ENCODE assay signal across 20 mouse cellular contexts in the genomic region with DNA sequence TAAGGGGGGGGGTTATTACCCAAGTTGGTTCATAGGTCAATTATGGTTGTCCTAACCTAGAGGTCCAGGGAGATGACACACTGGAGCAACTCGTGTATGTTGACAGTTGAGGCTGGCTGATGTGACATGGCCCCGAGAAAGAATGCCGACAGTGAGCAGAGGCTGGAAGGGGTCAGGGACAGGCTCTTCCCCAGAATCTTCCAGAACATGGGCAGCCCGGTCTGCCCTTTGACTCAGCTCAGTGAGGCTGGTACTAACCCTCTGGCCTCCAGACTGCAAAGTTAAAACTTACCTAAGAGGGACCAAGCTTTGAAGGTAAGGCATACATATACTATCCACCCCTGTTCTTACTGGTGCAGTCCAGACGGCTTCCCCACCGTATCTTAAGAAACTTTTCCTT.
"Had no signal": no experiment of that assay in that cellular context is flagged by ENCODE, and none has a peak within 500 bp of the region (broad histone marks: within the 10 kb centered on the region; RNA-seq: fewer than 3 reads in every experiment).

No protein-coding gene starts in this region.

- DNase-seq: kidney, postnatal 14 days; layer of hippocampus, postnatal 36 days; liver, postnatal 0 days; right cerebral cortex, postnatal 14 days; right cerebral cortex, postnatal 4 days; thymus, adult 2 months; thymus, postnatal 14 days; thymus, postnatal 4 days had no signal

- H3K9ac ChIP-seq: limb, embryonic 12.5 days; limb, embryonic 15.5 days; liver, embryonic 14.5 days; liver, postnatal 0 days; lung, embryonic 14.5 days; midbrain, embryonic 12.5 days; midbrain, embryonic 15.5 days had no signal

- H3K36me3 ChIP-seq: limb, embryonic 15.5 days; midbrain, embryonic 12.5 days; midbrain, embryonic 15.5 days had no signal

- H3K27me3 ChIP-seq: limb, embryonic 12.5 days; limb, embryonic 15.5 days; midbrain, embryonic 12.5 days; midbrain, embryonic 15.5 days had no signal

- ATAC-seq: intestine, embryonic 16.5 days; liver, postnatal 0 days; lung, postnatal 0 days; midbrain, embryonic 15.5 days had no signal

- H3K27ac ChIP-seq: left cerebral cortex, adult 2 months; limb, embryonic 12.5 days; limb, embryonic 15.5 days; liver, embryonic 14.5 days; macrophage; midbrain, embryonic 12.5 days; midbrain, embryonic 15.5 days; stomach, postnatal 0 days had no signal

- H3K9me3 ChIP-seq: limb, embryonic 15.5 days; midbrain, embryonic 12.5 days; midbrain, embryonic 15.5 days had no signal

- H3K4me3 ChIP-seq: left cerebral cortex, adult 2 months; limb, embryonic 12.5 days; limb, embryonic 15.5 days; midbrain, embryonic 12.5 days; midbrain, embryonic 15.5 days had no signal

- H3K4me2 ChIP-seq: limb, embryonic 15.5 days; liver, embryonic 11.5 days; midbrain, embryonic 12.5 days; midbrain, embryonic 15.5 days had no signal
